Mouse (Mus musculus) lung, adult 2 months (tissue): Measurements from ENCODE around the gene Slc38a10.

Experiments used
- CTCF ChIP-seq: fragments of 200-500 bp; IDR thresholded peaks from 2 replicates; pipeline ENCODE4 v1.5.1; 2011; ENCODE audit warnings: mild to moderate bottlenecking, low read length, control low read depth; ENCODE audit not compliant: insufficient read depth
- POLR2A ChIP-seq: fragments of 200-500 bp; IDR thresholded peaks from 2 replicates; pipeline ENCODE4 v1.6.1; 2011; ENCODE audit warnings: low read depth, mild to moderate bottlenecking, control low read depth, low read length, borderline replicate concordance; ENCODE audit errors: extremely low read depth

GRCm38 (mm10) chr11:120199766-120200165 lies 48.6 kb upstream of the Slc38a10 start:
- no peak for TF ChIP-seq CTCF
- no peak for TF ChIP-seq POLR2A
